Mouse (Mus musculus) heart, embryonic 14.5 days (tissue): ENCODE measurements at regions not wholly inside any gene's neighbourhood (a gene's known extent, or its start where the extent isn't known, plus 50 kb on each side); places are given as distances from the start of the nearest gene placed in this dataset.

ENCODE experiments used
- ATAC-seq: fragments of 200-750 bp; cut with Nextera tagmentation; 2 replicates; pipeline ENCODE4 v1.8.0; 2017; ENCODE audit warnings: low read depth, moderate TSS enrichment; ENCODE audit not compliant: insufficient number of reproducible peaks, insufficient read depth, low FRiP score
- H3K27ac ChIP-seq, 2 experiments: fragments of 200-500 bp in 1 of 2; fragments of 300-500 bp in 1 of 2; sonication (generic) in 1 of 2; replicated peaks in 1 of 2; 2 replicates each; pipeline ENCODE4 v1.5.1; 2012 to 2014; ENCODE audit warnings: low read depth in 2 of 2, low read length in 2 of 2, control low read depth in 1 of 2, mild to moderate bottlenecking in 1 of 2, mixed read lengths in 1 of 2; ENCODE audit not compliant: control insufficient read depth in 1 of 2, insufficient read depth in 1 of 2
- H3K27me3 ChIP-seq: fragments of 300-500 bp; sonication (generic); 2 replicates; pipeline ENCODE4 v1.6.1; 2014; ENCODE audit warnings: mild to moderate bottlenecking, low read length, control low read depth; ENCODE audit not compliant: control insufficient read depth, insufficient read depth
- H3K36me3 ChIP-seq: fragments of 300-500 bp; sonication (generic); 2 replicates; pipeline ENCODE4 v1.6.1; 2014; ENCODE audit warnings: mild to moderate bottlenecking, control low read depth, low read length, mixed read lengths; ENCODE audit not compliant: control insufficient read depth, insufficient read depth
- H3K4me1 ChIP-seq, 2 experiments: fragments of 200-500 bp in 1 of 2; fragments of 300-500 bp in 1 of 2; sonication (generic) in 1 of 2; 2 replicates each; pipeline ENCODE4 v1.6.1; 2012 to 2014; ENCODE audit warnings: low read length in 2 of 2, control low read depth in 1 of 2, mixed read lengths in 1 of 2; ENCODE audit not compliant: control insufficient read depth in 2 of 2, insufficient read depth in 2 of 2
- H3K4me2 ChIP-seq: fragments of 300-500 bp; sonication (generic); 2 replicates; pipeline ENCODE4 v1.6.1; 2014; ENCODE audit warnings: mild to moderate bottlenecking, low read length
- H3K4me3 ChIP-seq, 2 experiments: fragments of 200-500 bp in 1 of 2; fragments of 300-500 bp in 1 of 2; sonication (generic) in 1 of 2; 2 replicates each; pipeline ENCODE4 v1.5.1; 2012 to 2014; ENCODE audit warnings: low read length in 2 of 2, mild to moderate bottlenecking in 2 of 2, control low read depth in 1 of 2, low read depth in 1 of 2, moderate library complexity in 1 of 2; ENCODE audit not compliant: control insufficient read depth in 1 of 2, insufficient read depth in 1 of 2
- H3K9ac ChIP-seq: fragments of 300-500 bp; sonication (generic); 2 replicates; pipeline ENCODE4 v1.6.1; 2014; ENCODE audit warnings: mild to moderate bottlenecking, low read length
- H3K9me3 ChIP-seq: fragments of 300-500 bp; sonication (generic); 2 replicates; pipeline ENCODE4 v1.6.1; 2016; ENCODE audit warnings: low read length, control low read depth; ENCODE audit not compliant: control insufficient read depth
- whole genome bisulfite sequencing: fragments of 180-500 bp; shearing (Covaris S2); extraction: QIAGEN DNeasy Blood & Tissue Kit; methylation state at CpG from one replicate; pipeline ENCODE4 v1.1.7; 2014; 5-methylcytosine and 5-hydroxymethylcytosine counted together

DNA sequence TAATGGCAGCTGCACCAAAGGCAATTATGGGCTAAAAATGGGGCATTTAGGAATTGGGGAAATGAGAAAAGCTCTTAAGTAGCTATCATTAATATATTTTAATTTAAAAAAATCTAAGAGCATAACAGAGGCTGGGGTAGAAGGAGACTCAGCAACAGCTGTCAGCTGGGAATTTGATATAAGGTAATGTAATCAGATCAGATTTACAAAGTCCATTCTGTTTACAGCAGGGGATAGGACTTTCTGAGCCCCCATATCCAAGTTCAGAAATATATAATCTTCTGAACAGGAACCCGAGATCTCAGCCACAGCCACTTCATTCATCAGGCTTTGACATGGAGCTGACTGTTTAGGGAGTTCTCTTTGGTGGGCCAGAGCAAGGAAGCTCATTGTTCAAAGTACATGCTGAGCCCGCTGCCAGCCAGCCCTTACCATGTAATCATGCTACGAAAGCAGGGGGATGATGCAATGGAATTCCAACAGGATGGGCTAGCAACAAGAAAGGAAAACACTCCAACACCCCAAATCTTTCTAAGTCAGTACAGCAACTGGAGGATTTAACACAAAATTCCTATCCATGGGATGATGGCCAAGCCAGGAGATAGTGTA, 157.9 kb downstream of the Gsdmc2 start:
- 62% methylated on average over 3 of the region's 3 CpGs for WGBS
- 0 out of 2 replicates have a peak, but pooled peaks cover 2% of the 10 kb centered on the region for H3K9me3 ChIP-seq
- ATAC-seq: no peak

DNA sequence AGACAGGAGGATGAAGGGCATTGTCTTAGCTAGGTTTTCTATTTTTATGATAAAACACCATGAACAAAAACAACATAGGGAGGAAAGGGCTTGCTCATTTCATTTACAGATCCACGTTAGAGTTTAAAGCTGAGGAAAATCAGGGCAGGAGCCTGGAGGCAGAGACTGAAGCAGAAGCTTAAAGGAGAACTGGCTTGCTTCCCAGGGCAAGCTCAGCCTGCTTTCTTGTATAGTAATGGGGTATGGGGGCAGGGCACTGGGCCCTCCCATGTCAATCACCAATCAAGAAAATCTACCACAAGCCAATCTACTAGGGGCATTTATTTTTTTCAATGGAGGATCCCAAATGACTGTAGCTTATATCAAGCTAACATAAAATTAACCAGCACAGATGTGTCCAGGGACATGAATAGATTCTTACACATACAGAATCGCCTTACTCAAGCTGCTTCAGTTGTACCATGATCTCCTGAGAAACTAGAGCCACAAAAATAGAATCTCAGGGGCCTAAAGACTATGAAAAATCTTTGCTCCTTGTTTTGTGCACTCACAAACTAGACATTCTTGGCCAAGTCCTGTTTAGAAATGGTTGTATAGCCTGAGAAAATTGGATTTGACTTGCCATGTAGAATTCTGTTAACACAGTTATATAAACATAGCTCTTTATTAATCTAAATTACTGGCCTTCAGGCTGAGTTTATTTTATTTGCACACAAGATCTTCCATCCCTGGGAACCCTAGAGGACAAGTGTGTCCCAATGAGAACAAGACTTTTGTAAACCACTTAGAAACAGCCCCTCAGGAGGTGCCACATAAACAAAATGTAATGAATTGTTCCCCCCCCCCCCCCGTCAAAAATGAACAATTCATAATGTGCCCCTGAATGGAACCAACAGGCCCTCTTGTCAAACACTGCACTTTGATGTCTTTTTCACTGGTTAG, 164.7 kb downstream of the Gsdmc2 start:
- ATAC-seq: no peak
- Histone ChIP-seq H3K9ac (no peak overlapping the region), H3K4me1 (no peaks in the 10 kb centered on the region), H3K27me3 (no peaks in the 10 kb centered on the region), H3K4me2 (no peak overlapping the region), H3K4me3 (no peak overlapping the region), H3K27ac (no peak overlapping the region), H3K9me3 (no peaks in the 10 kb centered on the region), H3K36me3 (no peaks in the 10 kb centered on the region)
- WGBS: 63% methylated on average over 3 of the region's 3 CpGs

More for the DNA sequence above, 157.9 kb downstream of the Gsdmc2 start:
- Histone ChIP-seq H3K4me3 (no peak overlapping the region), H3K36me3 (no peaks in the 10 kb centered on the region), H3K4me1 (no peaks in the 10 kb centered on the region), H3K27me3 (no peaks in the 10 kb centered on the region), H3K4me2 (no peak overlapping the region), H3K27ac (no peak overlapping the region), H3K9ac (no peak overlapping the region)

DNA sequence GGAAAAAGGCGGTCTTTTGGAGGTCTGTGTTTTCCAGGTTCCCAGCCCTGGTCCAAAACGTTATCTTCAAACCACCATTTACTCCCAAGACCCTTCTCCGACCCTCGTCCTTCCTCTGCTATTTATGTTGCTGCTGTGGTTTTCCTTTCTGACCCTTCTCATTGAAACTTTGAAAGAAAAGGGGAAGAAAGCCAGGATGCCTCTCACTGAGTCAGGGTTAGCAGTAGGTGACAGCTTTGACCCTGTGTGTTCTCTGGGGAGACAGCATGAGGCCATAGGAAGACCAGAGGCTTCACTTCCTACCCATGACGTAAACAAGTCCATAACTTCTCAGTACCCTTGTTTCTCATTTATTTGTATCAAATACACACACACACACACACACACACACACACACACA, 166.1 kb downstream of the Gsdmc2 start:
- no peaks in the 10 kb centered on the region for H3K4me1 ChIP-seq
- no peak overlapping the region for H3K4me3 ChIP-seq
- no peak for ATAC-seq
- WGBS: 56% methylated on average over 5 of the region's 5 CpGs
- 0 out of 2 replicates have a peak, but pooled peaks cover 5% of the 10 kb centered on the region for H3K9me3 ChIP-seq
- H3K36me3 ChIP-seq: no peaks in the 10 kb centered on the region
- no peak overlapping the region for H3K4me2 ChIP-seq
- no peak overlapping the region for H3K27ac ChIP-seq
- no peaks in the 10 kb centered on the region for H3K27me3 ChIP-seq
- H3K9ac ChIP-seq: no peak overlapping the region

DNA sequence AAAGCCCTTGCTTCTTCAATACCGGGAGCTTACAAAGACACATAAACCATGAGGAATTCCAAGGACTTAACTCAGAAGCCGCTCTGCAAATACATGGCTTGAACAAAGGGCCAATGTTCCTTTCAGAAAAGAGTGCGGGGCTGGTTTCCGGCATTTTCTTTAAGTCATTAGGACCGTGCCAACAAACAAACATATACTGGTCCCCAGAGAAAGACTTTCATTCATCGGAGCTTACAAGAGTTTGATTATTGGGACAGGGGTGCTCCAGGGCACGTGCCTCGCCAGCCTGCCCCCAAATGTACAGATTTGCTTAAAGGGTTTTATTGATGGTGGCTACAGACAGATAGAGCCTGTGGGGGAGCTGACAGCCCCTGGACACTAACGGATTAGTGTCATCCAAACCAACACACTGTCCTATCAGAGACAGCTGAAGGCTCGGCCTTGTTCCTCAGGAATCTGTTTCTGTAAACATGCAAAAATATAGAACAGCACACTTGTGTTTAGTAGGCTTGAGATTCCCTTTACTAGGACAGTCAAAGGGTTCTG, 169.4 kb downstream of the Gsdmc2 start:
- no peaks in the 10 kb centered on the region for H3K36me3 ChIP-seq
- H3K9ac ChIP-seq: no peak overlapping the region
- no peak overlapping the region for H3K27ac ChIP-seq
- H3K9me3 ChIP-seq: 0 out of 2 replicates have a peak, but pooled peaks cover 5% of the 10 kb centered on the region
- no peak overlapping the region for H3K4me2 ChIP-seq
- WGBS: 81% methylated on average over 10 of the region's 10 CpGs
- no peaks in the 10 kb centered on the region for H3K27me3 ChIP-seq
- H3K4me3 ChIP-seq: no peak overlapping the region
- no peak for ATAC-seq
- H3K4me1 ChIP-seq: peaks cover 0 to 2% of the 10 kb centered on the region in 2 experiments; a peak in 1 of 4 replicates

DNA sequence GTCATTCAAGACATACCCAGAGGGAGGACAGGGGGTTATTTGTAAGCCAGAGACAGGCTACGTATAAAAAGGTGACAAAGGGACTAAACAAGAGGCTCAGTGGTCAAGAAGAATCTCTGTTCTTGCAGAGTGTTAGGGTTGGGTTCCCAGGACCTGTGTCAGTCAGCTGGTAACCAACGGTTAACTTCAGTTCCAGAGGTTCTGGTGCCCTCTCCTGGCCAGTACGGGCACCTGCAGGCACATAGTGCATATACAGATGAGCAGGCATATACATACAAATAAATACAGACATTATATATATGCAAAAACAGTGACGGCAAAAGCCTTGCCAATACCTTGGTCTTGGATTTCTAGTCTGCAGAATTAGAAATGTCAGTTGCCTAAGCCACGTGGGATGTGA, 170.6 kb downstream of the Gsdmc2 start:
- no peak overlapping the region for H3K9ac ChIP-seq
- no peak overlapping the region for H3K27ac ChIP-seq
- H3K4me2 ChIP-seq: no peak overlapping the region
- no peaks in the 10 kb centered on the region for H3K27me3 ChIP-seq
- ATAC-seq: no peak
- H3K4me3 ChIP-seq: no peak overlapping the region
- peaks cover 0 to 2% of the 10 kb centered on the region in 2 experiments; a peak in 1 of 4 replicates for H3K4me1 ChIP-seq
- H3K9me3 ChIP-seq: 0 out of 2 replicates have a peak, but pooled peaks cover 5% of the 10 kb centered on the region
- H3K36me3 ChIP-seq: no peaks in the 10 kb centered on the region
- 90% methylated on average over 5 of the region's 5 CpGs for WGBS

DNA sequence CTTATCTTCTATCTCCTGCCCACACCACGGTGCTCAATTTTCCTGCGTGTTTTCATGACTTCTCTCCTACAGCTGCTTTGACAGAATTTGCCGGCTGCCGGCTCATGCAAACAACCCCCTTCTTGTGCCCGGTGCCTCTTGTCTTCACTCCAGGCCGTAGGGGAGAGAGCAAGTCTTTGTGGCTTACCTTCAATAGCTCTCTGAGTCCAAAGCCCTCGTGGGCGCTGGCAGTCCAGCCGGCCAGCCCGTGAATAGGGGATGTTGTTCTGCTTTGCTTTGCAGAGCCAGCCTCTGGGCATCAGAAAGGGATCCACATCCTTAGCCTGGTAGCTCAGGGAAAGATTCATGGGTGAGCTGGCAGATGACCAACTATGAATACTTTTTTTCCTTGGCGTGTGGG, 173.9 kb downstream of the Gsdmc2 start:
- no peak for ATAC-seq
- Histone ChIP-seq H3K9ac (no peak overlapping the region), H3K27ac (no peak overlapping the region), H3K27me3 (no peaks in the 10 kb centered on the region), H3K4me1 (peaks cover 0 to 2% of the 10 kb centered on the region in 2 experiments; a peak in 1 of 4 replicates), H3K36me3 (no peaks in the 10 kb centered on the region), H3K9me3 (0 out of 2 replicates have a peak, but pooled peaks cover 5% of the 10 kb centered on the region), H3K4me2 (no peak overlapping the region), H3K4me3 (no peak overlapping the region)
- 69% methylated on average over 11 of the region's 11 CpGs for WGBS

DNA sequence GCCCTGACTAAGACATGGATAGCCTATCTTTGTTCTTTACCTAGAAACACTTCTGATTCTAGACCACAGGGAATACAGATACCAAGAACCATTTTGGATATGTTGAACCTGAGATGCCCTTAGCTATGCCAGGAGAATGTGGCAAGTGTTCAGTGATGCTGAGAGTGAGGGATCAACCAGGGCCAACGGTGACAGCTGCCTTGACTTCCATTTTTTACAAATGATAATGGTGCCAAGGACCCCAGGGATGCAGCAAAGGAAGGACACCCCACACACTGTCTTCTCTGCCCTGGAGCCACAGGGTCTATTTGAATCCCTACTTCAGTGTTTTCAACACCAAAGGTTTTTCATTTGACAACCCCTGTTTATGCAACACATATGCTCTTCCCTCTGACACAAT, 174.4 kb downstream of the Gsdmc2 start:
- Histone ChIP-seq H3K9ac (no peak overlapping the region), H3K4me2 (no peak overlapping the region), H3K4me3 (no peak overlapping the region), H3K27ac (no peak overlapping the region), H3K27me3 (no peaks in the 10 kb centered on the region), H3K36me3 (no peaks in the 10 kb centered on the region), H3K4me1 (peaks cover 0 to 2% of the 10 kb centered on the region in 2 experiments; a peak in 1 of 4 replicates), H3K9me3 (0 out of 2 replicates have a peak, but pooled peaks cover 5% of the 10 kb centered on the region)
- ATAC-seq: no peak
- WGBS: 62% methylated on average over 1 of the region's 1 CpGs
